Mouse (Mus musculus) kidney, adult 2 months (tissue): Measurements from ENCODE around the gene Gpatch3.

Experiments
- CTCF ChIP-seq: fragments of 200-500 bp; conservative IDR thresholded peaks from 2 replicates; pipeline ENCODE4 v1.5.1; 2011; ENCODE audit warnings: low read depth, mild to moderate bottlenecking, control low read depth, low read length, moderate library complexity, mixed read lengths; ENCODE audit not compliant: insufficient read depth, insufficient read length
- POLR2A ChIP-seq: fragments of 200-500 bp; IDR thresholded peaks from one replicate; pipeline ENCODE4 v1.6.1; 2011; ENCODE audit warnings: low read depth, low read length, control low read depth

DNA sequence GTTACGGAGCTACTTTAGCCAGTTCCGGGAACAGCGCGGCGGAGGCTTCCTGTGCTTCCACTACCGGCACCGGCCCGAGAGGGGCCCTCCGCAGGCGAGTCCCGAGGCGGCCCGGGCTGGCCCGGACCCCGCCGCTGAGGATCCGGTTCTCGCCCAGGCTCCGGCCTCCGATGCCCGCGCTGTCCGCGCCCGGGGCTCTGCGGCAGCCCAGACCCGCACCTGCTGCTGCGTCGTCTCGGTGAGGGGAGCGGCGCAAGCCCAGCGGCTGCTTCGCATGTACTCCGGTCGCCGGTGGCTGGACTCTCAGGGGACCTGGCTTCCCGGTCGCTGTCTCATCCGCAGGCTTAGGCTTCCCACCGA lies 278 bp downstream of the Gpatch3 start:
- TF ChIP-seq CTCF, result no peak
- no peak for TF ChIP-seq POLR2A
